Comparison of ENCODE assay signal across 9 mouse cellular contexts in genomic region chr12:108834786-108835185, GRCm38 (mm10). TPM values are rescaled to one million over a fixed set of nuclear protein-coding genes. Genes with fewer than 3 reads are reported as not detected.
DNase-seq lines count a peak whose midpoint lies in the region; ATAC-seq and TF ChIP-seq lines count a peak whose summit lies in the region.
"Had no signal": no experiment of that assay in that cellular context is flagged by ENCODE, and none has a peak within 500 bp of the region (broad histone marks: within the 10 kb centered on the region; RNA-seq: fewer than 3 reads in every experiment).

No protein-coding gene starts in this region.

- peak overlapping the region; percentile 93 for H3K4me2 ChIP-seq in embryonic facial prominence, embryonic 15.5 days (replicated peaks)
- H3K4me2 ChIP-seq in limb, embryonic 11.5 days (ENCODE audit: low read depth, severe bottlenecking), result peak overlapping the region; percentile 98
- peak overlapping the region; percentile 77 for H3K4me2 ChIP-seq in neural tube, embryonic 13.5 days

- no peak overlapping the region for H3K9ac ChIP-seq in embryonic facial prominence, embryonic 15.5 days
- no peak overlapping the region; the same call in 1 of the 2 replicates for H3K9ac ChIP-seq in limb, embryonic 11.5 days (ENCODE audit: low read length)
- H3K9ac ChIP-seq in neural tube, embryonic 13.5 days, result peak overlapping the region; percentile 77

- H3K27me3 ChIP-seq in embryonic facial prominence, embryonic 15.5 days, result no peaks in the 10 kb centered on the region
- H3K27me3 ChIP-seq in limb, embryonic 11.5 days (ENCODE audit: control insufficient read depth, insufficient read depth, low read length), result no peaks in the 10 kb centered on the region
- peaks cover 6% of the 10 kb centered on the region; the same call in 1 of the 2 replicates for H3K27me3 ChIP-seq in neural tube, embryonic 13.5 days

- peak overlapping the region; percentile 66 for H3K4me3 ChIP-seq in layer of hippocampus, adult 2 months
- peak overlapping the region; percentile 76 for H3K4me3 ChIP-seq in embryonic facial prominence, embryonic 15.5 days (replicated peaks)
- H3K4me3 ChIP-seq in limb, embryonic 11.5 days (ENCODE audit: low read depth, low read length), result peak overlapping the region; percentile 72
- peak overlapping the region; percentile 67 for H3K4me3 ChIP-seq in neural tube, embryonic 13.5 days

- H3K27ac ChIP-seq in layer of hippocampus, adult 2 months, result peak overlapping the region; percentile 89; the same call in 1 of the 2 replicates
- H3K27ac ChIP-seq in embryonic facial prominence, embryonic 15.5 days (replicated peaks), result no peak overlapping the region
- no peak overlapping the region for H3K27ac ChIP-seq in limb, embryonic 11.5 days (replicated peaks; ENCODE audit: low read depth, low read length)
- no peak overlapping the region for H3K27ac ChIP-seq in neural tube, embryonic 13.5 days (replicated peaks)

- no peak for TF ChIP-seq CTCF in layer of hippocampus, adult 2 months (conservative IDR thresholded peaks at IDR 0.05)

- peaks cover 35% of the 10 kb centered on the region for H3K4me1 ChIP-seq in embryonic facial prominence, embryonic 15.5 days
- H3K4me1 ChIP-seq in limb, embryonic 11.5 days (ENCODE audit: control insufficient read depth, insufficient read depth, low read length), result peaks cover 15% of the 10 kb centered on the region
- peaks cover 65% of the 10 kb centered on the region for H3K4me1 ChIP-seq in neural tube, embryonic 13.5 days (replicated peaks)

- 39% methylated on average over 5 of the region's 5 CpGs for WGBS in embryonic facial prominence, embryonic 15.5 days
- 41% methylated on average over 5 of the region's 5 CpGs for WGBS in limb, embryonic 11.5 days
- 45% methylated on average over 5 of the region's 5 CpGs for WGBS in neural tube, embryonic 13.5 days

- ATAC-seq in embryonic facial prominence, embryonic 15.5 days (ENCODE audit: insufficient number of reproducible peaks, low FRiP score, low TSS enrichment, low read depth), result no peak
- no peak for ATAC-seq in limb, embryonic 11.5 days (ENCODE audit: insufficient number of reproducible peaks, low FRiP score, low TSS enrichment, low read depth)
- no peak for ATAC-seq in neural tube, embryonic 13.5 days (ENCODE audit: low read depth)
- no peak for ATAC-seq in monocyte, adult 5-6 weeks (replicated peaks; ENCODE audit: insufficient number of reproducible peaks, low FRiP score, low TSS enrichment, poor library complexity, severe bottlenecking)

- DNase-seq in layer of hippocampus, adult 2 months (ENCODE audit: low spot score in 2 of 2), result no peak
- DNase-seq in layer of hippocampus, adult 11-12 months (ENCODE audit: low spot score), result no peak
- no peak for DNase-seq in limb, embryonic 11.5 days (ENCODE audit: low spot score)
- no peak for DNase-seq in right cerebral cortex, postnatal 14 days
- DNase-seq in frontal cortex, adult 2 months (ENCODE audit: extremely low spot score in 1 of 2, low spot score in 1 of 2), result no peak

- peaks cover 3% of the 10 kb centered on the region; the same call in 1 of the 2 replicates for H3K36me3 ChIP-seq in embryonic facial prominence, embryonic 15.5 days
- peaks cover 2% of the 10 kb centered on the region; the same call in 1 of the 2 replicates for H3K36me3 ChIP-seq in limb, embryonic 11.5 days (ENCODE audit: control insufficient read depth, insufficient read depth, low read length)
- no peaks in the 10 kb centered on the region for H3K36me3 ChIP-seq in neural tube, embryonic 13.5 days

- no peaks in the 10 kb centered on the region for H3K9me3 ChIP-seq in embryonic facial prominence, embryonic 15.5 days (replicated peaks)
- H3K9me3 ChIP-seq in limb, embryonic 11.5 days (ENCODE audit: control insufficient read depth, low read length), result no peaks in the 10 kb centered on the region
- H3K9me3 ChIP-seq in neural tube, embryonic 13.5 days, result no peaks in the 10 kb centered on the region

RNA-seq across cellular contexts. Expression of gene Slc25a29, which starts 0.9 kb away (rescaled TPM):
- 10 to 100 TPM; 21.7 to 23.3 TPM for total RNA-seq in layer of hippocampus, adult 2 months (2021)
- polyA plus RNA-seq in embryonic facial prominence, embryonic 15.5 days (2015; fragmentation: Nextera tagmentation; extraction: Ambion mirVana), result 11.3 and 11.7 TPM in 2 replicates
- polyA plus RNA-seq in limb, embryonic 11.5 days (2014; fragmentation: Nextera tagmentation; extraction: Ambion mirVana), result 10.9 and 11.7 TPM in 2 replicates
- polyA plus RNA-seq in neural tube, embryonic 13.5 days (2015; fragmentation: Nextera tagmentation; extraction: Ambion mirVana), result 16.5 and 18.4 TPM in 2 replicates
- total RNA-seq in monocyte, adult 5-6 weeks (2017), result 0.11 to 1.8 TPM in 2 of 3 replicates, not detected in the other
- 19.4 and 20.3 TPM in 2 replicates for polyA plus RNA-seq in frontal cortex, adult 2 months (2012; rRNA removed)
- total RNA-seq: hematopoietic stem cell, adult 5-6 weeks had no signal

RNA-seq across cellular contexts. Expression of gene Slc25a47, which starts 1.1 kb away (rescaled TPM):
- 1 to 10 TPM; 9.2 to 9.6 TPM for total RNA-seq in layer of hippocampus, adult 2 months (2021)
- polyA plus RNA-seq in embryonic facial prominence, embryonic 15.5 days (2015; fragmentation: Nextera tagmentation; extraction: Ambion mirVana), result 11.6 and 12.0 TPM in 2 replicates
- 12.6 and 18.2 TPM in 2 replicates for polyA plus RNA-seq in limb, embryonic 11.5 days (2014; fragmentation: Nextera tagmentation; extraction: Ambion mirVana)
- 12.1 and 12.3 TPM in 2 replicates for polyA plus RNA-seq in neural tube, embryonic 13.5 days (2015; fragmentation: Nextera tagmentation; extraction: Ambion mirVana)
- total RNA-seq in monocyte, adult 5-6 weeks (2017), result 0.48 to 1.3 TPM in 2 of 3 replicates, not detected in the other
- polyA plus RNA-seq in frontal cortex, adult 2 months (2012; rRNA removed), result 10.1 and 12.9 TPM in 2 replicates

RNA-seq across cellular contexts. Expression of gene Yy1, which starts 42.0 kb away (rescaled TPM):
- total RNA-seq in layer of hippocampus, adult 2 months (2021), result 10 to 100 TPM; 45.0 to 53.7 TPM
- 16.0 and 16.5 TPM in 2 replicates for polyA plus RNA-seq in embryonic facial prominence, embryonic 15.5 days (2015; fragmentation: Nextera tagmentation; extraction: Ambion mirVana)
- polyA plus RNA-seq in limb, embryonic 11.5 days (2014; fragmentation: Nextera tagmentation; extraction: Ambion mirVana), result 20.0 and 21.7 TPM in 2 replicates
- 13.5 and 14.2 TPM in 2 replicates for polyA plus RNA-seq in neural tube, embryonic 13.5 days (2015; fragmentation: Nextera tagmentation; extraction: Ambion mirVana)
- total RNA-seq in monocyte, adult 5-6 weeks (2017), result 51.4 to 60.9 TPM (median 60.3 TPM) in 3 replicates
- 25.0 and 25.2 TPM in 2 replicates for polyA plus RNA-seq in frontal cortex, adult 2 months (2012; rRNA removed)

RNA-seq across cellular contexts. Expression of gene Wdr25, which starts 58.6 kb away (rescaled TPM):
- total RNA-seq in layer of hippocampus, adult 2 months (2021), result 10 to 100 TPM; 11.0 to 12.2 TPM
- 7.1 and 9.9 TPM in 2 replicates for polyA plus RNA-seq in embryonic facial prominence, embryonic 15.5 days (2015; fragmentation: Nextera tagmentation; extraction: Ambion mirVana)
- 4.9 and 7.0 TPM in 2 replicates for polyA plus RNA-seq in limb, embryonic 11.5 days (2014; fragmentation: Nextera tagmentation; extraction: Ambion mirVana)
- 6.5 and 7.4 TPM in 2 replicates for polyA plus RNA-seq in neural tube, embryonic 13.5 days (2015; fragmentation: Nextera tagmentation; extraction: Ambion mirVana)
- total RNA-seq in monocyte, adult 5-6 weeks (2017), result 3.0 to 9.0 TPM (median 6.5 TPM) in 3 replicates
- polyA plus RNA-seq in frontal cortex, adult 2 months (2012; rRNA removed), result 17.4 and 20.0 TPM in 2 replicates

RNA-seq across cellular contexts. Expression of gene Wars, which starts 59.2 kb away (rescaled TPM):
- 10 to 100 TPM; 82.0 to 86.2 TPM for total RNA-seq in layer of hippocampus, adult 2 months (2021)
- polyA plus RNA-seq in embryonic facial prominence, embryonic 15.5 days (2015; fragmentation: Nextera tagmentation; extraction: Ambion mirVana), result 62.9 and 65.8 TPM in 2 replicates
- polyA plus RNA-seq in limb, embryonic 11.5 days (2014; fragmentation: Nextera tagmentation; extraction: Ambion mirVana), result 117 and 123 TPM in 2 replicates
- 108 and 109 TPM in 2 replicates for polyA plus RNA-seq in neural tube, embryonic 13.5 days (2015; fragmentation: Nextera tagmentation; extraction: Ambion mirVana)
- 42.0 to 59.0 TPM (median 59.0 TPM) in 3 replicates for total RNA-seq in monocyte, adult 5-6 weeks (2017)
- 93.5 and 97.7 TPM in 2 replicates for polyA plus RNA-seq in frontal cortex, adult 2 months (2012; rRNA removed)
